Mouse (Mus musculus) lung, postnatal 0 days (tissue): ENCODE results near the gene Surf2.

ENCODE experiments used
- CTCF ChIP-seq: IDR thresholded peaks from 2 replicates; pipeline ENCODE4 v1.5.1; 2016; ENCODE audit warnings: antibody characterized with exemption, mild to moderate bottlenecking
- EP300 ChIP-seq: IDR thresholded peaks from 2 replicates; pipeline ENCODE4 v1.6.1; 2016; ENCODE audit warnings: antibody characterized with exemption, mild to moderate bottlenecking, control low read depth

DNA sequence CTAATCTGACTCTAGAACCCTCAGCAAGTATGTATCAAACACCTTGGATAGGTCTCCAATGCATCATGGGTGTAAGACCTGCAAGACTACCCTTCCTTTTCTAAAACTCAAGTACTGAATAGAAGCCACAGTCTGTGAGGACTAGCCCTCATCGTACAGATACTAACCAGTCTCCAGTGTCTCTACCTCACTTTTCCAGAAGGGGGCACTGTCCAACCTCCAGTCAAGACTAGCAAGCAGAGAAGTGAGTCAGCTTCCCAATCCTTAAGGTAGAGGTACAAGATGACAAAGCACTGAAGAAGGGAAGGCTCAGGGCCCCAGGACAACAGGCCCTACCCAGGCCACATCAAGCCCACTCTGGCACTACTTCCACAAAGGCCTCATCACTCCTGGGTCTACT, 14.2 kb downstream of the Surf2 start:
- peak; percentile 87 for TF ChIP-seq CTCF
- TF ChIP-seq EP300 = no peak
